Mouse (Mus musculus) megakaryocyte-erythroid progenitor cell, adult 5 weeks (primary cell): ENCODE results near the gene Treml2. TPM values are rescaled to one million over a fixed set of nuclear protein-coding genes. Genes with fewer than 3 reads are reported as not detected.

ENCODE experiments used
- polyA plus RNA-seq: library from polyadenylated mRNA; stranded (reverse); fragments of >175 nt; gene quantifications from 2 replicates; pipeline ENCODE4 v1.2.3, GENCODE M21; 2012

Treml2 gene
- 19.0 and 27.0 TPM in 2 replicates for polyA plus RNA-seq

DNA sequence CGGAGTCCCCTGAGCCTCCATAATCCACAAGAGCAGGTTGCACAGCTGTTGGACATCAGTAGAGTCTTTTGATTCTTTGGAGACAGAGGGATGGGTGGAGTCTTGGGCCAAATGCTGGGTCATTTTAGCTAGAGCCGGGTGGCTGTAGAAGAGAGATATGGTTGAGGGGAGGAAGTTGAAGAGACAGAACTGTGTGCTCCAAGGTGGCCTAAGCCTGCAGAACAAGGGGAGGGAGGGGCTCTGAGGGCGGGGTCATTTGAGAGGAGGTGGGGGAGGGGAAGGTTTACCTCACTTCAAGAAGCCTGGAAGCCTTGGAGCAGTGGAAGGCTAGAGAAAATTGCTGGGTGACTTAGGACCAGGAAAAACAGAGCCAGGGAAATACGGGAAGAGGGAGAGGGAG is at the start of gene Treml2:
Gene Treml2 (plus strand): TSS at position 296 of the 400 bp plus-strand sequence.

DNA sequence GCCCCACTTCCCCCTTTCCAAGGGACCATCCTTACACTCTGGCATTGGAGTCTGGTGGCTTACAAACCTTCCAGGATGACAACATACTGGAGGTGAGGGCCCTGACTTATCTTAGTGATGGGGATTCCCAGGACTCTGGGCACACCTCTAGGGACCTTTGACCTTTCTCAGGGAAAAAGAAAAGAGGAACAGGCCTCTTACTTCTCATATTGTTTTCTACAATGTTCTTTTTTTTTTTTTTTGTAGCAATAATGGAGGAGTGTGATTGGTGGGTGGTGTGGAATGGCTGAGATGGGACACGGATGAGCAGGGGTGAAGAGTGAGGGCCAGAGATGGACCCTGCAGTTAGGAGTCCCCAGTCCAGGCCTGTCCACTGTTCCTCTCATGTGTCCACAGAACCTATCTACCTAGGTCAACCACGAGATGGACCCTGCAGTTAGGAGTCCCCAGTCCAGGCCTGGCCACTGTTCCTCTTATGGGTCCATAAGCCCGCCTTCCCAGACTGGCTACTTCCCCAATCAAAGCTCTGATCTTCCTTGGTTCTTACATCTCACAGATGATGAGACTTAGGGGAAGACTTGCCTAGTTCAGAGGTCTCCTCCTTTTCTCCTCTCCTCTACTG is 35.4 kb upstream of the Treml2 start, which contains the start of gene Treml4:
Gene Treml4 (plus strand): TSS at position 555 of the 622 bp plus-strand sequence.

DNA sequence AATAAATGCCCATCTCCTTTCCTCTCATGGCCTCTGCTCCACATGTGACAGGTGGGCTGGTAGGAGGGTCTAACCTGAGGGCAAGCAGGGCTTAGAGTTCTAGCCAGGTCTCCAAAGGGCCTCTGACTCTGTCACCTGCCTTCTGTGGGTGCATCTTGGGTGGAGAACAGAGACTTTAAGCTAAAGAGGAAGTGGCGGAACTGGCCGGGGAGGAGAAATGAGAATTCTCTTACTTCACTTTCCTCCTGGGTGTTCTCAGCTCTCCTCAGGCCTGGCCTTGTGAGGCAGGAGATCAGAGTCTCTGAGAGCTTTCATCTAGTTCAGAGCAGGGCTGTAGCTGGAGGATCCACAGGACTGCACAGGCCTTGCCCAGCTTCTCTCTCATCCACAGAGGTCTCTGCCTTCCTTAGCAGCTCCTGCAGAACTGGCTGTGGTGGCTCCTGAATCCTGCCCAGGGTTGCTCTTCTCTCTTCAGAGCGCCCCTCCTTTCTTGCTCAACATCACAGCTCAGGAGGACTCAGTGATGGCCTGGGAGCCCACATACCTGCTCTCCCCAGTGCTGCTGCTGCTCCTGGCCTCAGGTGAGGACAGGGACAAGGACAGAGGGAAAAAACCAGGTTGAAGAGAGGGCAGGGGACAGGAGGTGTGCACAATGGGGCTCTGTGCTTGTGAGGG is 16.7 kb downstream of the Treml2 start, which contains the start of gene B430306N03Rik:
Gene B430306N03Rik (plus strand): TSS at position 237 of the 675 bp plus-strand sequence.

DNA sequence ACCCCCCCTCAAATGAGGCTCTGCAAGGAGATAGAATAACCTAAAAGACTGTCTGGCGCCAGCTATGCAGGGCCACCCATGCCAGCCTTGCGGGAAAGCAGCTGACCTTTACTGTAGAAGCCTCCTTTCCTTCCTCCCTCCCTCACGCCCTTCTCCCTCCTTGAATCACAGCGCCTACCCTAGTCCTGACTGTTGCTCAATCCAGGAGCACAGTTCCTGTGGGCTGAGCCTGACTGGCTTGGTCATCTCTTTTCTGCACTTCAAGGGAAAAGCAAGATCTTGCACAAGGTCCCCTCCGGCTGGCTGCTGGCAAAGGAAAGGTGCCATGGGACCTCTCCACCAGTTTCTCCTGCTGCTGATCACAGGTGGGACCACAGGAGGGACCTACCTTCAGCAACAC is 46.9 kb downstream of the Treml2 start, which contains the start of gene Trem2:
Gene Trem2 (plus strand): TSS at position 171 of the 400 bp plus-strand sequence.

DNA sequence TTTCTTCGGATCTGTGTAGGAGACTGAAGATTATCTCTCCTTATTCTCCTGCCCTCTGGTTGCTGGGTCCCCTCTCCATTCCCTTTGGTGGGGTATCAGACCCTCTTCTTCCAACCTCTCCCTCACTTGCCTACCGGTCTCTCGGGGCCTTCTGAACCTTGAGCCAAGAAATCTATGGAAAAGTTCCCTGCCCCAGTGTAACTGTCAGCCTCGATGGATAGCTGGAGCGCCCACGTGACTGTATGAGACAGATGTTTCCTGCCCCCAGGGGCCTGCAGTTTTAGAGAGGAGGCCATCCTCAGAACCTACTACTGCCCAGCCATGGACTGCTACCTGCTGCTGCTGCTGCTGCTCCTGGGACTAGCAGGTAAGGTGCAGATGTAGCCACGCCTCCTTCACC is 60.3 kb downstream of the Treml2 start, which contains the start of gene Treml1:
Gene Treml1 (plus strand): TSS at position 301 of the 400 bp plus-strand sequence.

Other genes starting within 250 kb of the Treml2 start
- not detected in 2 replicates for gene 1700067P10Rik, start 210.2 kb upstream of the Treml2 start, polyA plus RNA-seq
- 0.03 and 0.05 TPM in 2 replicates for gene 9830107B12Rik, start 153.2 kb upstream of the Treml2 start, polyA plus RNA-seq
- gene A530064D06Rik, start 132.2 kb upstream of the Treml2 start, polyA plus RNA-seq, result 0.18 and 0.81 TPM in 2 replicates
- gene Trem1, start 66.7 kb upstream of the Treml2 start, polyA plus RNA-seq, result 1.00 and 1.9 TPM in 2 replicates
- 8.8 and 15.1 TPM in 2 replicates for gene Trem3, start 51.7 kb upstream of the Treml2 start, polyA plus RNA-seq
- gene Treml4, start 35.2 kb upstream of the Treml2 start, polyA plus RNA-seq, result 0.12 and 0.14 TPM in 2 replicates
- gene B430306N03Rik, start 16.6 kb downstream of the Treml2 start, polyA plus RNA-seq, result 1.5 and 2.0 TPM in 2 replicates
- gene Trem2, start 46.9 kb downstream of the Treml2 start, polyA plus RNA-seq, result 3.6 and 9.1 TPM in 2 replicates
- 6.8 and 11.2 TPM in 2 replicates for gene Treml1, start 60.4 kb downstream of the Treml2 start, polyA plus RNA-seq
- gene Nfya, start 110.4 kb downstream of the Treml2 start, polyA plus RNA-seq, result 44.0 and 49.3 TPM in 2 replicates
- gene Oard1, start 110.5 kb downstream of the Treml2 start, polyA plus RNA-seq, result 3.8 and 4.7 TPM in 2 replicates
- gene Apobec2, start 133.4 kb downstream of the Treml2 start, polyA plus RNA-seq, result 0.04 TPM in 1 of 2 replicates, not detected in the other
- 39.3 and 49.6 TPM in 2 replicates for gene Tspo2, start 152.0 kb downstream of the Treml2 start, polyA plus RNA-seq
- gene Unc5cl, start 155.4 kb downstream of the Treml2 start, polyA plus RNA-seq, result 0.68 and 0.70 TPM in 2 replicates